Mouse (Mus musculus): ENCODE measurements around the gene Rimklb. TPM values are rescaled to one million over a fixed set of nuclear protein-coding genes. Genes with fewer than 3 reads are reported as not detected.

The Rimklb gene
- total RNA-seq, 2 experiments from 2014 or later: 58.1 to 58.7 TPM

DNA sequence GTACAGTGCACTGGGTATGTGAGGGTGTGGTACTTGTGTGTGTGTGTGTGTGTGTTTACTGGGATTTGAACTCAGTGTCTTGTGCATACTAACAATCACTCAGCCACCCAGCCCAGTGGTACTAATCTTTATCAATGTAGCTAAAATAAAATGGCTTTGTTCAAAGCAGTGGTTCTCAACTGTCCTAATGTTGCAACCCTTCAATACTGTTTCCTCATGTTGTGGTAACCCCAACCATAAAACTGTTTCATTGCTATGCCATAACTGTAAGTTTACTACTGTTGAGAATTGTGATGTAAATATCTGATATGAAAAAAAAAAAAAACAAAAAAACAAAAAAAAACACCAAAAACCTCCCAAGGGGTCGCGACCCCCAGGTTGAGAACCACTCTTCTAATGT is 63.3 kb downstream of the Rimklb start:
- no peak for DNase-seq (ENCODE audit: low spot score in 2 of 2)

DNA sequence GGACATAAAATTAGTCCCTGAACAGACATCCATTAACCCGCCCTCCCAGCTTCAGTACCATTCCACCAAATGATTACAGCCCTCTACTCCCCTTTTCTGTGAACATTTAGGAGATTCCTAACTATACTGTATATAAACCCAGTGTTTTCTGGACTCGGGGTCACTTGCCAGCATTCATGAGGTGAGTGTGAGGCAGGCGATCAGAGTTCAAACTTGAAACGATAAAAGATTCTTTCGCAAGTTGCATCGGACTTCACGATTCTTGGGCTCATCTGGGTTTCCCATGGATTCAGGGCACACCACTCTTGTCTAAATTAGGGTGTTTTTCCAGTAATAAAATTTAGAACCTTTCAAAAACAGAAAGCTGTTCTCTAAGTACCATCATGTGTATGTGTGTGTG is 71.1 kb downstream of the Rimklb start:
- no peak for DNase-seq (ENCODE audit: low spot score in 2 of 2)

DNA sequence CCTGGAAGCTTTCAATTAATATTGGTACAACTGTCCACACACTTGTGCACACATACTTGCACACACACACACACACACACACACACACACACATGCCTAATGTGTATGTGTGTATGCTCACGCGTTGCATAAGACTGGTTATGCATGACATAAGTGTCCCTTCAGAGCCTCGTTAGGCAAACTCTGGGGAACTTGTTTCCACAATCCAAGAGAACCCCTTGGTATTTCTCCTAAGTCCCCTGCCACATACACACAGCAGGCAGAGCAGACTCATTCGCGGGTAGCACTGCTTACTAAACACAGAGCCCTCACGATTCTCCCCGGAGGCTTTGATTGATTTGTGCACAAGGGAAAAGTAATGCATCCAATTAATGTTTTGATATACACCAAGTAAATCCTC is 81.5 kb downstream of the Rimklb start:
- no peak for DNase-seq (ENCODE audit: low spot score in 2 of 2)

DNA sequence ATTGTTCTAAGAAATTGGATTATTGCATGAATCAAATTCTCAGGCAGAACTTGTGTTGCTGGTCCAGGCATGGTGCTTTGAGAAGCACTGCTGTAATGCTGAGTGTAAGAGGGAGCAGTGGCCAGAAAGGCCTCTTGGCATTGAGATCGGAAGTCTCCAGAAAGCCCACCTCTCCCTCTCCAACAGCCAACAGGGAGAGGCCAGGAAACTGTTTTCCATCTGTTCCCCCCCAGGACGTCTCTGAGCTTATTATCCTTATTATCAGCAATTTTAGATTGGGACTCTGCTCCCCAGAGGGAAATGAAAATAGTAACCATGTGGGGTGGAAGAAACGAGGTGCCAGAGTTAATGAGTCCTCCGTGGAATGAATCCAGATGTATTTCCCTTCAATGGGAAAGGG is 82.2 kb downstream of the Rimklb start:
- no peak for DNase-seq (ENCODE audit: low spot score in 2 of 2)

GRCm38 (mm10) chr6:122411281-122411680 is 87.3 kb downstream of the Rimklb start:
- DNase-seq (ENCODE audit: low spot score in 2 of 2): no peak

GRCm38 (mm10) chr6:122402240-122402639 is 96.3 kb downstream of the Rimklb start:
- peak in 1 of 2 experiments; percentile 63 for DNase-seq (ENCODE audit: low spot score in 2 of 2)

DNA sequence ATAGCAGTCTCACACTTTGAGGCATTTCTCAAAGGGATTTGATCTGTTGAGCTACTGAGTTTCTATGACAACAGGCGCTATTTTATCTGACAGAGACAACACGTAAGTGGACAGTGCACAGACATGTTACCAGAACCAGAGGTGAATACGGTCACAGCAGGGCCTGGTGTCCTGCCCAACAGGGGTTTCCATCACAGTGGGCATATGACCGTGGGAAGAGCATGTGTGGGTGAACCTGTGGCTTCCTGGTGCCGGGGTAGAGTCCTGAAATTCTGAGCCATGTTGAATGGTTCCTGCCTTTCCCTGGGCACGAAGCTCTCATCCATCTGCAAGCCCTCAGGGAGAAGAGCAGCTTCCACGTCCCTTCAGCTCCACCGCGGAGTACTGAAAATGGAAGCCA is 98.3 kb downstream of the Rimklb start:
- DNase-seq (ENCODE audit: low spot score in 2 of 2): no peak

Other genes starting within 250 kb of the Rimklb start
- gene Klrg1, start 215.9 kb downstream of the Rimklb start, total RNA-seq (2021): under 1 TPM; 0.23 to 0.89 TPM
- gene M6pr, start 190.0 kb downstream of the Rimklb start, total RNA-seq (2021): 10 to 100 TPM; 83.6 to 84.1 TPM
- 10 to 100 TPM; 63.9 to 68.3 TPM for gene Phc1, start 158.2 kb downstream of the Rimklb start, total RNA-seq (2021)
- gene Mfap5, start 7.1 kb upstream of the Rimklb start, total RNA-seq (2021): not detected
- not detected for gene Aicda, start 55.0 kb upstream of the Rimklb start, total RNA-seq (2021)
- 1 to 10 TPM in 1 of 2 experiments, under 1 TPM in 1; 0.97 to 1.4 TPM for gene Apobec1, start 103.7 kb upstream of the Rimklb start, total RNA-seq (2021)
- not detected for gene Gdf3, start 111.3 kb upstream of the Rimklb start, total RNA-seq (2021)
- not detected for gene Dppa3, start 127.6 kb upstream of the Rimklb start, total RNA-seq (2021)
- not detected for gene Nanog, start 208.7 kb upstream of the Rimklb start, total RNA-seq (2021)

All from layer of hippocampus, adult 18-20 months (tissue).